Mouse (Mus musculus) ES-Bruce4 (cell line): ENCODE measurements around the gene Coasy. TPM values are rescaled to one million over a fixed set of nuclear protein-coding genes. Genes with fewer than 3 reads are reported as not detected.

Experiments
- H3K27ac ChIP-seq: 2 replicates; pipeline ENCODE4 v1.5.1; 2012; ENCODE audit warnings: low read length, inconsistent platforms; ENCODE audit not compliant: insufficient read depth
- H3K27me3 ChIP-seq: 2 replicates; pipeline ENCODE4 v1.6.1; 2012; ENCODE audit warnings: mild to moderate bottlenecking, low read length, inconsistent platforms; ENCODE audit not compliant: control insufficient read depth, poor library complexity, insufficient read depth, severe bottlenecking
- H3K36me3 ChIP-seq: 2 replicates; pipeline ENCODE4 v1.6.1; 2012; ENCODE audit warnings: inconsistent platforms, mild to moderate bottlenecking, low read length, moderate library complexity; ENCODE audit not compliant: control insufficient read depth, poor library complexity, insufficient read depth, severe bottlenecking
- H3K4me1 ChIP-seq: one replicate; pipeline ENCODE4 v1.8.1; 2011; ENCODE audit warnings: low read length; ENCODE audit not compliant: control insufficient read depth, insufficient read depth
- H3K4me3 ChIP-seq: 2 replicates; pipeline ENCODE4 v1.5.1; 2011; ENCODE audit warnings: low read depth, mild to moderate bottlenecking, low read length
- H3K9ac ChIP-seq: 2 replicates; pipeline ENCODE4 v1.6.1; 2012; ENCODE audit warnings: low read depth, mild to moderate bottlenecking, inconsistent platforms; ENCODE audit not compliant: poor library complexity, severe bottlenecking
- H3K9me3 ChIP-seq: replicated peaks from 2 replicates; pipeline ENCODE4 v1.6.1; 2012; ENCODE audit warnings: mild to moderate bottlenecking, low read length, inconsistent platforms; ENCODE audit not compliant: control insufficient read depth, poor library complexity, insufficient read depth, severe bottlenecking
- CTCF ChIP-seq: IDR thresholded peaks from one replicate; pipeline ENCODE4 v1.8.1; 2011; ENCODE audit warnings: low read depth, low read length
- EP300 ChIP-seq: IDR thresholded peaks from 2 replicates; pipeline ENCODE4 v1.6.1; 2011; ENCODE audit warnings: low read depth, low read length; ENCODE audit not compliant: insufficient read depth
- POLR2A ChIP-seq: IDR thresholded peaks from one replicate; pipeline ENCODE4 v1.8.1; 2011; ENCODE audit warnings: low read length; ENCODE audit not compliant: insufficient read depth
- polyA plus RNA-seq: library from polyadenylated mRNA; stranded (reverse); fragments of >200 nt; gene quantifications from 2 replicates; pipeline ENCODE4 v1.2.4, GENCODE M21; 2011; ENCODE audit warnings: low read depth; ENCODE audit not compliant: missing spikeins, insufficient read depth, insufficient read length

Coasy gene
- polyA plus RNA-seq, 1 experiment: 21.7 TPM

DNA sequence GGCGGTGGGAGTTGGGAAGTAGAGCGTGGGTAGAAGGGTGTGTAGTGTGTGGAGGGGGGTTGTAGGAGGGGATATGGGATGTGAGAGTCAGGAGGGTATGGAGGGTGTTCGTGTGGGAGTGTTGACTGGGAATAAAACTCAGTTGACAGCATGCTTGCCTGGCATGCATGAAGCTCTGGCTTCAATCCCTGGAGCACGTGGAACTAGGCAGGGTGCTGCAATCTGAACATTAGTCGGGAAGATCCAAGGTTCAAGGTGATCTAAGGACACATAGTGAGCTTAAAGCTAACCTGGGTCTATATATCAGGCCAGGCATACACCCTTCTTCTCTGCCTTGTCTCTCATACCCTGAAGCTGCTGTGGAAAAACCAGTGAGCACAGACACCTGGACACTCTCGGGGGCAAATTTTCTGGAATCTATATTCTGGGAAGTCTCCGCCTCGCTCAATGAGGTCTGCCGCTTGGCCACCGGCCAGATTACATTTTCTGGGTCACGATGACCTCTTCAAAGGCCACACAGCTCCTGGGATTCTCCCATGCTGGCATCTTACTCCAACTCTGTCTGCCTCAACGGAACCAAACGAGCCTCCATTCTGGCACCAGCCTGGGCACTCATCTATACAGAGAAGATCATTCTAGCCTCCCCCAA, 52.0 kb downstream of the Coasy start:
- H3K9me3 ChIP-seq: no peaks in the 10 kb centered on the region
- no peak overlapping the region for H3K4me3 ChIP-seq
- no peaks in the 10 kb centered on the region for H3K4me1 ChIP-seq
- H3K9ac ChIP-seq: no peak overlapping the region
- no peaks in the 10 kb centered on the region for H3K27me3 ChIP-seq
- H3K36me3 ChIP-seq: no peaks in the 10 kb centered on the region
- no peak overlapping the region for H3K27ac ChIP-seq
- TF ChIP-seq CTCF (no peak), POLR2A (no peak), EP300 (no peak)

Other genes starting within 250 kb of the Coasy start
- gene Stat5b, start 231.8 kb upstream of the Coasy start, polyA plus RNA-seq: 7.3 and 7.6 TPM in 2 replicates
- gene Stat5a, start 223.2 kb upstream of the Coasy start, polyA plus RNA-seq: 3.6 and 4.4 TPM in 2 replicates
- 31.2 and 39.8 TPM in 2 replicates for gene Stat3, start 143.0 kb upstream of the Coasy start, polyA plus RNA-seq
- 78.5 and 79.8 TPM in 2 replicates for gene Cavin1, start 111.7 kb upstream of the Coasy start, polyA plus RNA-seq
- 33.7 and 37.5 TPM in 2 replicates for gene Atp6v0a1, start 73.1 kb upstream of the Coasy start, polyA plus RNA-seq
- gene Naglu, start 12.6 kb upstream of the Coasy start, polyA plus RNA-seq: 7.3 and 7.9 TPM in 2 replicates
- 1.0 TPM in 1 of 2 replicates, not detected in the other for gene Hsd17b1, start 4.2 kb upstream of the Coasy start, polyA plus RNA-seq
- 40.5 and 44.8 TPM in 2 replicates for gene Mlx, start 4.7 kb downstream of the Coasy start, polyA plus RNA-seq
- 35.1 and 35.3 TPM in 2 replicates for gene Psmc3ip, start 12.9 kb downstream of the Coasy start, polyA plus RNA-seq
- gene Retreg3, start 37.3 kb downstream of the Coasy start, polyA plus RNA-seq: 32.3 and 33.6 TPM in 2 replicates
- 55.3 and 60.5 TPM in 2 replicates for gene Tubg1, start 37.4 kb downstream of the Coasy start, polyA plus RNA-seq
- 1.9 and 3.0 TPM in 2 replicates for gene Tubg2, start 73.3 kb downstream of the Coasy start, polyA plus RNA-seq
- 0.15 and 0.37 TPM in 2 replicates for gene Cntnap1, start 88.0 kb downstream of the Coasy start, polyA plus RNA-seq
- 2.5 and 4.4 TPM in 2 replicates for gene Plekhh3, start 88.8 kb downstream of the Coasy start, polyA plus RNA-seq
- gene Ccr10, start 92.9 kb downstream of the Coasy start, polyA plus RNA-seq: not detected in 2 replicates
- gene Ezh1, start 143.9 kb downstream of the Coasy start, polyA plus RNA-seq: 42.8 and 49.9 TPM in 2 replicates
- gene Ramp2, start 163.5 kb downstream of the Coasy start, polyA plus RNA-seq: 3.4 and 4.9 TPM in 2 replicates
- 135 and 143 TPM in 2 replicates for gene Vps25, start 171.1 kb downstream of the Coasy start, polyA plus RNA-seq
- gene Wnk4, start 178.0 kb downstream of the Coasy start, polyA plus RNA-seq: 0.85 and 0.96 TPM in 2 replicates
- 14.6 and 14.9 TPM in 2 replicates for gene Cntd1, start 196.4 kb downstream of the Coasy start, polyA plus RNA-seq
- 44.8 and 53.0 TPM in 2 replicates for gene Coa3, start 196.5 kb downstream of the Coasy start, polyA plus RNA-seq
- gene Becn1, start 219.7 kb downstream of the Coasy start, polyA plus RNA-seq: 48.2 and 53.0 TPM in 2 replicates
- 161 and 168 TPM in 2 replicates for gene Psme3, start 233.6 kb downstream of the Coasy start, polyA plus RNA-seq
- 3.5 and 5.8 TPM in 2 replicates for gene Aoc2, start 242.5 kb downstream of the Coasy start, polyA plus RNA-seq
- gene Aoc3, start 248.0 kb downstream of the Coasy start, polyA plus RNA-seq: 0.84 and 0.94 TPM in 2 replicates